Mouse (Mus musculus): ENCODE measurements around the gene Nradd.

The Nradd gene

GRCm38 (mm10) chr9:110624361-110625166 is at the start of gene Nradd:
Gene Nradd, minus strand, starts transcription at chr9:110624452.
- peak; percentile 81 for DNase-seq (ENCODE audit: low read depth)

- DNase-seq (ENCODE audit: low read depth) = no peak
Measured at GRCm38 (mm10) chr9:110673107-110673752, 49.0 kb upstream of the Nradd start.

- DNase-seq (ENCODE audit: low read depth) = no peak
Measured at GRCm38 (mm10) chr9:110672462-110673106, 48.3 kb upstream of the Nradd start.

GRCm38 (mm10) chr9:110669785-110670184 is 45.5 kb upstream of the Nradd start:
- DNase-seq (ENCODE audit: low read depth) = no peak

- DNase-seq (ENCODE audit: low read depth) = no peak
Measured at GRCm38 (mm10) chr9:110668601-110669293, 44.5 kb upstream of the Nradd start.

GRCm38 (mm10) chr9:110667219-110667836 is 43.1 kb upstream of the Nradd start:
- no peak for DNase-seq (ENCODE audit: low read depth)

- no peak for DNase-seq (ENCODE audit: low read depth)
Measured at GRCm38 (mm10) chr9:110666374-110666773, 42.1 kb upstream of the Nradd start.

- DNase-seq (ENCODE audit: low read depth) = no peak
Measured at GRCm38 (mm10) chr9:110665912-110666311, 41.7 kb upstream of the Nradd start.

- DNase-seq (ENCODE audit: low read depth) = no peak
Measured at GRCm38 (mm10) chr9:110662844-110663243, 38.6 kb upstream of the Nradd start.

GRCm38 (mm10) chr9:110660856-110661612 is 36.8 kb upstream of the Nradd start:
- DNase-seq (ENCODE audit: low read depth) = no peak

GRCm38 (mm10) chr9:110660208-110660607 is 36.0 kb upstream of the Nradd start:
- no peak for DNase-seq (ENCODE audit: low read depth)

GRCm38 (mm10) chr9:110659521-110659920 is 35.3 kb upstream of the Nradd start:
- DNase-seq (ENCODE audit: low read depth) = no peak

- DNase-seq (ENCODE audit: low read depth) = no peak
Measured at GRCm38 (mm10) chr9:110657474-110658078, 33.3 kb upstream of the Nradd start.

- DNase-seq (ENCODE audit: low read depth) = peak; percentile 95
Measured at GRCm38 (mm10) chr9:110656249-110657221, 32.3 kb upstream of the Nradd start, which contains the start of gene Ccdc12. Gene Ccdc12, plus strand, starts transcription at chr9:110656503.

- no peak for DNase-seq (ENCODE audit: low read depth)
Measured at GRCm38 (mm10) chr9:110655651-110656007, 31.4 kb upstream of the Nradd start.

GRCm38 (mm10) chr9:110654726-110655650 is 30.7 kb upstream of the Nradd start:
- DNase-seq (ENCODE audit: low read depth) = no peak

GRCm38 (mm10) chr9:110653655-110654461 is 29.6 kb upstream of the Nradd start, which contains the start of gene Nbeal2:
Gene Nbeal2, minus strand, starts transcription at chr9:110654161.
- peak; percentile 90 for DNase-seq (ENCODE audit: low read depth)
